Mouse (Mus musculus) kidney, embryonic 16.5 days (tissue): ENCODE measurements around the gene Dcaf12l2. TPM values are rescaled to one million over a fixed set of nuclear protein-coding genes. Genes with fewer than 3 reads are reported as not detected.

Source experiments
- ATAC-seq: fragments of 200-750 bp; cut with Nextera tagmentation; 2 replicates; pipeline ENCODE4 v1.8.0; 2017; ENCODE audit warnings: moderate TSS enrichment; ENCODE audit not compliant: low FRiP score, low TSS enrichment
- H3K27ac ChIP-seq: fragments of 300-500 bp; sonication (generic); 2 replicates; pipeline ENCODE4 v1.5.1; 2014; ENCODE audit warnings: low read length
- H3K27me3 ChIP-seq: fragments of 300-500 bp; sonication (generic); 2 replicates; pipeline ENCODE4 v1.6.1; 2014; ENCODE audit warnings: low read length, control low read depth, mixed read lengths; ENCODE audit not compliant: insufficient read depth
- H3K36me3 ChIP-seq: fragments of 300-500 bp; sonication (generic); 2 replicates; pipeline ENCODE4 v1.6.1; 2014; ENCODE audit warnings: low read length, control low read depth, mixed read lengths; ENCODE audit not compliant: insufficient read depth
- H3K4me1 ChIP-seq: fragments of 300-500 bp; sonication (generic); 2 replicates; pipeline ENCODE4 v1.6.1; 2014; ENCODE audit warnings: low read length, control low read depth, mixed read lengths; ENCODE audit not compliant: insufficient read depth
- H3K4me2 ChIP-seq: fragments of 300-500 bp; sonication (generic); replicated peaks from 2 replicates; pipeline ENCODE4 v1.6.1; 2014; ENCODE audit warnings: low read depth, low read length
- H3K4me3 ChIP-seq: fragments of 300-500 bp; sonication (generic); 2 replicates; pipeline ENCODE4 v1.5.1; 2014; ENCODE audit warnings: mild to moderate bottlenecking, low read length
- H3K9ac ChIP-seq: fragments of 300-500 bp; sonication (generic); replicated peaks from 2 replicates; pipeline ENCODE4 v1.6.1; 2014; ENCODE audit warnings: low read length
- H3K9me3 ChIP-seq: fragments of 300-500 bp; sonication (generic); 2 replicates; pipeline ENCODE4 v1.6.1; 2016; ENCODE audit warnings: low read length, control low read depth
- WGBS: fragments of 180-500 bp; shearing (Covaris S2); extraction: QIAGEN DNeasy Blood & Tissue Kit; methylation state at CpG from one replicate; pipeline ENCODE4 v1.1.7; 2014; 5-methylcytosine and 5-hydroxymethylcytosine counted together
- polyA plus RNA-seq: library from polyadenylated mRNA; unstranded; fragments of >200 nt; fragmentation: Nextera tagmentation; extraction: Ambion mirVana; gene quantifications from 2 replicates; pipeline ENCODE4 v1.2.1, GENCODE M21; 2015

Dcaf12l2 gene
- 0.86 and 1.3 TPM in 2 replicates for polyA plus RNA-seq

DNA sequence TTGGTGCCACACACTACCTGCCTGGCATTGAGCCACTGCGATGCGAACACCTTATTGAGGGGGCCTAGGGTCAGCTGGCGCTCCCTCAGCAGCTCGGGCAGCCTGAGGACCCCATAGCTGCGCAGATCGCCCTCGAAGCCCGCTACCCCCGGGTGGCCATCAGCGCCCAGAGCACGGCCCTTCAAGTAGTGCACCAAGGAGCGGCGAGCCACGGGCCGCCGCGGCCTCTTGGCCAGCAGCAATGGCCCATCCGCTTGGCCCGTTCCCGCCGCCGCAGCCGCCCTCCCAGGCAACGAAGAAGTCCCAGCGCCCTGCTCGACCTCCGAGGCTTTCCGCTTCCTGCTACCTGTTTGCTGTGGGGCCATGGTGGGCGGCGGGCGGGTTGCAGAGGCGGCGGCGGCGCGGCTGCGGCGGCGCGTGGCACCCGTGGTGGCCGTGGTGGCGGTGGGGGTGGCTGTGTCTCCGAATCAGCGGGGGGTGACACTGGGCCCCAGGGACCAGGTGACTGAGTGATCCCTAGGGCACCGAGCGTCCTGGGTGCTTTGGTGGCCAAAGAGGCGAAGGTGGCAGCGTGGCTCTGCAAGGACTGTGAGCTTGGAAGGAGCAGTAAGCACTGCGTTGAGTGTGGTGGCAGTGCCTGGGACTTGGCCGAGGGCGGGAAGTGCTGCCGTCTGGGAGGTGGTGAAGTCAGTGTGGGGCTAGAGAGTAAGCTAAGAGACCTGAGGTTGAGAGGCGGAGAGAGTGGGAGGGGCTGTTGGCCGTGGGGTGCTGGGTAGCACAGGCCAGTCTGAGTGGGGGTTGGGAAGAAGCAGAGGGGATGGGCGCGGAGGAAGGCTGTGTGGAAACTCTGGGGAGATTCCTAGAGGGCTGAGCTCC lies at the start of gene Dcaf12l2:
Dcaf12l2 (minus strand) TSS at position 697 of the 876 bp plus-strand sequence.
- ATAC-seq: peak; percentile 97
- Histone ChIP-seq H3K9me3 (0 out of 2 replicates have a peak, but pooled peaks cover 3% of the 10 kb centered on the region), H3K4me1 (no peaks in the 10 kb centered on the region), H3K9ac (peak within 1 kb of the TSS; percentile 68), H3K27me3 (no peaks in the 10 kb centered on the region), H3K36me3 (no peaks in the 10 kb centered on the region), H3K4me3 (peak within 1 kb of the TSS; percentile 49), H3K27ac (no peak within 1 kb of the TSS), H3K4me2 (peak within 1 kb of the TSS; percentile 66)
- WGBS: 23% methylated on average over 39 of the region's 57 CpGs

DNA sequence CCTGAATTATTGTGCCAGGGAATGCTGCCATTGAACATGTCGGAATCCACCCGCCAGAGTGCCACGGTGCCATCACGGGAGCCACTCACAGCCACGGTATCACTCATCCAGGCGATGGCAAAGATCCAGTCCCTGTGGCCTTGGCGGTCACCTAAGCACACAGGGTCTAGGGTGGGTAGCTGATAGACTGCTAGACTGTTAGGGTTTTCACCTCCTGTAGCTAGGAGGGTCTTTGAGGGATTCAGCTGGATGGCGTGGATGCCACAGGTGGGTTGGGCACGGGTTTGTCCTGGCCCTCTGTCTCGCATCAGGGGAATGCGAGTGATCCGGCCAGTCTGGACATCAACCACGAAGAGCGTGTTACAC lies 879 bp downstream of the Dcaf12l2 start:
- H3K36me3 ChIP-seq: no peaks in the 10 kb centered on the region
- ATAC-seq: peak; percentile 61
- H3K4me1 ChIP-seq: no peaks in the 10 kb centered on the region
- 71% methylated on average over 14 of the region's 14 CpGs for WGBS
- peak overlapping the region; percentile 49 for H3K4me3 ChIP-seq
- 0 out of 2 replicates have a peak, but pooled peaks cover 3% of the 10 kb centered on the region for H3K9me3 ChIP-seq
- peak overlapping the region; percentile 66 for H3K4me2 ChIP-seq
- peak overlapping the region; percentile 68 for H3K9ac ChIP-seq
- H3K27me3 ChIP-seq: no peaks in the 10 kb centered on the region
- no peak overlapping the region for H3K27ac ChIP-seq
